Mouse (Mus musculus): ENCODE measurements around the gene Psma7. TPM values are rescaled to one million over a fixed set of nuclear protein-coding genes. Genes with fewer than 3 reads are reported as not detected.

Psma7 gene
- polyA plus RNA-seq (2016; fragmentation: Nextera tagmentation; extraction: Ambion mirVana): 794 and 830 TPM in 2 replicates

DNA sequence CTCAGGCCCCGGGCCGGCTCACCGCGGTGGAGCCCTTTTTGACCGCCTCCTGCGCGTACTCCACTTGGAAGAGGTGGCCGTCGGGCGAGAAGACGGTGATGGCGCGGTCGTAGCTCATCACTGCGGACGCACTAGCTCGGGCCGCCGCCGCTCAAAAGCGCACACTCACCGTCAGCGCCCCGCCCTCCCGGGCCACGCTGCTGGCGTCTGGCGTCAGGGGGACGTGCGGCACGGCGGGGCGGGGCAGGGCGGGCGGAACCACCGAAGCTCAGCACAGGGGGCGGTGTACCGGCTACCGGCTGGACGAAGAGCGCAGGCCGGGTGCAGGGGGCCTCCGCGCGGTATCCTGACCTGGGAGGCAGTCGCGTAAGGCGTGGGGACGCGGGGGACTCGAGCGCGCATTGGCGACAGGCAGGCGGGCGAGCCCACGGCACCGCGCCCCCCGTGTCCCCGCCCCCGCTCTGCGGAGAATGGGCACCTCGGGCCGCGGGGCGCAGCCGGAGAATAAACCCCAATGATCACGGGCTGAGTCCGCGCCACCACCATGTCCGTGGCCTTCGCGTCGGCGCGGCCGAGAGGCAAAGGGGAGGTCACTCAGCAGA, at the start of gene Psma7, which contains the start of gene Ss18l1:
TSS of gene Psma7 (minus strand) at position 178 of the 602 bp plus-strand sequence.
TSS of gene Ss18l1 (plus strand) at position 254 of the 602 bp plus-strand sequence.
- WGBS: under 1% methylated on average over 78 of the region's 78 CpGs
- peak within 1 kb of the TSS; percentile 97 for H3K27ac ChIP-seq
- peak; percentile 92 for DNase-seq (ENCODE audit: low spot score)
- peaks cover 49% of the 10 kb centered on the region for H3K4me1 ChIP-seq (replicated peaks)
- H3K27me3 ChIP-seq (ENCODE audit: insufficient read depth, poor library complexity, severe bottlenecking): no peaks in the 10 kb centered on the region
- H3K9me3 ChIP-seq: no peaks in the 10 kb centered on the region
- peak within 1 kb of the TSS; percentile 99 for H3K4me3 ChIP-seq
- peaks cover 43% of the 10 kb centered on the region for H3K36me3 ChIP-seq

GRCm38 (mm10) chr2:180090285-180090684, 48.1 kb upstream of the Psma7 start:
- no peak for DNase-seq (ENCODE audit: low spot score)
- no peak overlapping the region for H3K4me3 ChIP-seq
- peaks cover 14% of the 10 kb centered on the region for H3K36me3 ChIP-seq
- H3K9me3 ChIP-seq: no peaks in the 10 kb centered on the region
- H3K27ac ChIP-seq: no peak overlapping the region
- 70% methylated on average over 11 of the region's 11 CpGs for WGBS
- H3K27me3 ChIP-seq (ENCODE audit: insufficient read depth, poor library complexity, severe bottlenecking): no peaks in the 10 kb centered on the region
- peaks cover 18% of the 10 kb centered on the region; the same call in 1 of the 2 replicates for H3K4me1 ChIP-seq (replicated peaks)

DNA sequence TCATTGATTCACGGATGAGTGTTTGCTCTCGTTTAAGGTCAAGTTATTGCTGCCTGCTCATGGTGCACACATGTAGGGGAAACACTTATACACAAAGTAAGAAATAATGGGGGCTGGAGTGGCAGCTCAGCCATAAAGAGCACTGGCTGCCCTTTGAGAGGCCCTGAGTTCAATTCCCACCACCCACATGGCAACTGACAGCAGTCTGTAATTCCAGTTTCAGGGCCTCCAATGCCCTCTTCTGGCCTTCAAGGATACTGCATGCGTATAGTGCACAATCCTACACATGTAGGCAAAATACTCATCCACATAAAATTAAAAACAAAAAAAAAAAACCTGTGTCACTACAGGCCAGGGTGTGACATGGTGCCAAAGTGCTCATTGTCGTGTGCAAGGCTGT, 45.2 kb upstream of the Psma7 start:
- Histone ChIP-seq H3K9me3 (no peaks in the 10 kb centered on the region), H3K4me1 (replicated peaks) (peaks cover 17% of the 10 kb centered on the region; the same call in 1 of the 2 replicates), H3K27ac (no peak overlapping the region), H3K4me3 (no peak overlapping the region), H3K27me3 (ENCODE audit: insufficient read depth, poor library complexity, severe bottlenecking) (no peaks in the 10 kb centered on the region), H3K36me3 (peaks cover 35% of the 10 kb centered on the region)
- 95% methylated on average over 4 of the region's 4 CpGs for WGBS
- no peak for DNase-seq (ENCODE audit: low spot score)

DNA sequence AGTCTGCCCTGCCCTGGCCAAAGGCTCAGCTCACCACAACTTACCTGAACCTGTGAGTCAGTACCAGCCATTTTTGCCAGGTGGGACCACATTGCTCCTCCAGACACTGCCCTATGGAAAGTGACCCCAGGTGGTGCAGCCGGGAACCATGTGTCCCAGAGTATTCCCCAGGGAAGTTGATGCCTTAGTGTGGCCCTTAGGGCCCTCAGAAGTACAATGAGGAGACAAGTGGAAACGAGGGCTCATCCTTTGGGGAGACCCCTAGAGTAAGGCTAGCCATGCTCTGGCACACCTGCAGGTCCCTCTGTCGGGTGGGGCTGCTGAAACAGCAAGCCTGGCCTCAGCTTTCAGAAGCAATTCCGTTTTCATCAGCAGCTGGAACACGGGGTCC, 44.4 kb upstream of the Psma7 start:
- no peak overlapping the region for H3K27ac ChIP-seq
- H3K27me3 ChIP-seq (ENCODE audit: insufficient read depth, poor library complexity, severe bottlenecking): no peaks in the 10 kb centered on the region
- WGBS: 88% methylated on average over 5 of the region's 5 CpGs
- no peak for DNase-seq (ENCODE audit: low spot score)
- peaks cover 43% of the 10 kb centered on the region for H3K36me3 ChIP-seq
- peaks cover 17% of the 10 kb centered on the region; the same call in 1 of the 2 replicates for H3K4me1 ChIP-seq (replicated peaks)
- no peaks in the 10 kb centered on the region for H3K9me3 ChIP-seq
- no peak overlapping the region for H3K4me3 ChIP-seq

GRCm38 (mm10) chr2:180085926-180086636, 43.8 kb upstream of the Psma7 start:
- no peak overlapping the region for H3K4me3 ChIP-seq
- no peak overlapping the region for H3K27ac ChIP-seq
- DNase-seq (ENCODE audit: low spot score): no peak
- 83% methylated on average over 16 of the region's 16 CpGs for WGBS
- H3K27me3 ChIP-seq (ENCODE audit: insufficient read depth, poor library complexity, severe bottlenecking): no peaks in the 10 kb centered on the region
- peaks cover 49% of the 10 kb centered on the region for H3K36me3 ChIP-seq
- H3K4me1 ChIP-seq (replicated peaks): peaks cover 17% of the 10 kb centered on the region; the same call in 1 of the 2 replicates
- H3K9me3 ChIP-seq: no peaks in the 10 kb centered on the region

DNA sequence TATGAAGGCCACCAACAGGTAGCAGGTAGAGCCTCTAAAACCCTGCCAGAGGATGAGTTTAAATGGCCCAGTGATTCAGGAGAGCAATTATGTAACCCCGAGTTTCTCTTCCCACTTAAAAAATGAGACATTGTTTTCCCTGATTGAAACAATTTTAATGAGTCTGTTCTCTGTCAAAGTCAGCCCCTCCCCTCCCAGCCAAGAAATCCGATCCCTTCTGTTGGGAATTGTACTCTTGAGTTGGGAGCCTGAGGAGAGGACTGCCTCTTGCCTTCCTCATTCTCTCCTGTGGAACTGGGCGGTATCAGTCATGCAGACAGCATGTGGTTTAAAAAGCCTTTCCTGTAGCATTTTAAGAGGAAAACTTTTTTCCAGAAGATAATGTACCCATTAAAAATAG, 42.3 kb upstream of the Psma7 start:
- WGBS: 50% methylated on average over 3 of the region's 3 CpGs
- peaks cover 55% of the 10 kb centered on the region for H3K36me3 ChIP-seq

DNA sequence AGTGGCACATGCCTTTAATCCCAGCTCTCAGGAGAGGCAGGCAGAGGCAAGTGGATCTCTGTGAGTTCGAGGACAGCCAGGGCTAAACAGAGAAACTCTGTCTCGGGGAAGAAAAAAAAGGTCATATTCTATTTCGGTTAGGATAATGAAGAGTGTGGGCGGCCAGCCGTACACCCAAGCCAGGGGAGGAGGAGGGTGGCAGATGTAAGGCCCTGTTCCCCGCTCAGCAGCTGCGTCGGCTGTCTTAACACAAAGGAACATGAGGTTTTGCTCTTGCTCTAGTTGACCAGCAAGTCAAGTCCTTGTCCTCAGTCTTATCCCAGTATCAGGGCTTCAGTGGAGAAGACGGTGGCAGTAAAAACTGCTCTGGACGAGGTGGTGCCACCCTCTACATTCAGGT, 40.8 kb upstream of the Psma7 start:
- Histone ChIP-seq H3K9me3 (no peaks in the 10 kb centered on the region), H3K27me3 (ENCODE audit: insufficient read depth, poor library complexity, severe bottlenecking) (no peaks in the 10 kb centered on the region), H3K27ac (no peak overlapping the region), H3K36me3 (peaks cover 69% of the 10 kb centered on the region), H3K4me3 (no peak overlapping the region), H3K4me1 (replicated peaks) (0 out of 2 replicates have a peak, but pooled peaks cover 8% of the 10 kb centered on the region)
- 85% methylated on average over 10 of the region's 10 CpGs for WGBS
- no peak for DNase-seq (ENCODE audit: low spot score)

More for the DNA sequence above, 42.3 kb upstream of the Psma7 start:
- Histone ChIP-seq H3K4me1 (replicated peaks) (0 out of 2 replicates have a peak, but pooled peaks cover 8% of the 10 kb centered on the region), H3K4me3 (no peak overlapping the region), H3K9me3 (no peaks in the 10 kb centered on the region), H3K27ac (no peak overlapping the region), H3K27me3 (ENCODE audit: insufficient read depth, poor library complexity, severe bottlenecking) (no peaks in the 10 kb centered on the region)
- DNase-seq (ENCODE audit: low spot score): no peak

DNA sequence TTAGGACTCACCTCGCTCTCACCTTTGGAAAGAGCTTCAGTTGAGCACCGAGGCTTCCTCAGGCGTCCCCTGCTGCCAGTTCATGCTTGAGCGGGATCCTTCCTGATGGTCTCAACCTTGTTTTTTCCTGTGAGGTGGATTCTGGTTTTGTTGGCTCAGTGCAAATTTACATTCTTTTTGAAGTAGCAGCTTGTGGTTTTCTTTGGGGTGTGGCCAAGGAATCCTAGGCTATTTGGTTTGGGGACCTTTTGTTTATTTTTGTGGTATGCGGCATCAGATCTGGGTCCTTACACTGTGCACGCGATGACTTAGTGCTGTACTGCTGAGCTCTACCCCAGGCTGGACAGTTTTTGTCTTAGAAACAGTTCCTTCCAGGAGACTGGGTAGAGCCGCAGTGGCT, 38.4 kb upstream of the Psma7 start:
- Histone ChIP-seq H3K27me3 (ENCODE audit: insufficient read depth, poor library complexity, severe bottlenecking) (no peaks in the 10 kb centered on the region), H3K4me1 (replicated peaks) (no peaks in the 10 kb centered on the region), H3K27ac (no peak overlapping the region), H3K36me3 (peaks cover 70% of the 10 kb centered on the region), H3K4me3 (no peak overlapping the region), H3K9me3 (no peaks in the 10 kb centered on the region)
- WGBS: 93% methylated on average over 8 of the region's 8 CpGs
- DNase-seq (ENCODE audit: low spot score): no peak

GRCm38 (mm10) chr2:180077622-180078021, 35.4 kb upstream of the Psma7 start:
- H3K4me1 ChIP-seq (replicated peaks): no peaks in the 10 kb centered on the region
- peaks cover 59% of the 10 kb centered on the region for H3K36me3 ChIP-seq
- no peaks in the 10 kb centered on the region for H3K9me3 ChIP-seq
- DNase-seq (ENCODE audit: low spot score): no peak
- H3K27ac ChIP-seq: no peak overlapping the region
- WGBS: 71% methylated on average over 3 of the region's 3 CpGs
- no peaks in the 10 kb centered on the region for H3K27me3 ChIP-seq (ENCODE audit: insufficient read depth, poor library complexity, severe bottlenecking)
- H3K4me3 ChIP-seq: no peak overlapping the region

- peaks cover 16% of the 10 kb centered on the region for H3K4me1 ChIP-seq (replicated peaks)
- H3K27ac ChIP-seq: no peak overlapping the region
- H3K36me3 ChIP-seq: peaks cover 36% of the 10 kb centered on the region
- DNase-seq (ENCODE audit: low spot score): no peak
- no peaks in the 10 kb centered on the region for H3K9me3 ChIP-seq
- no peak overlapping the region for H3K4me3 ChIP-seq
- no peaks in the 10 kb centered on the region for H3K27me3 ChIP-seq (ENCODE audit: insufficient read depth, poor library complexity, severe bottlenecking)
- WGBS: 90% methylated on average over 7 of the region's 7 CpGs
Measured at GRCm38 (mm10) chr2:180072886-180073285, 30.7 kb upstream of the Psma7 start.

- Histone ChIP-seq H3K36me3 (peaks cover 36% of the 10 kb centered on the region), H3K27me3 (ENCODE audit: insufficient read depth, poor library complexity, severe bottlenecking) (no peaks in the 10 kb centered on the region), H3K4me3 (no peak overlapping the region), H3K27ac (no peak overlapping the region), H3K4me1 (replicated peaks) (peaks cover 16% of the 10 kb centered on the region), H3K9me3 (no peaks in the 10 kb centered on the region)
- 82% methylated on average over 2 of the region's 2 CpGs for WGBS
- DNase-seq (ENCODE audit: low spot score): no peak
Measured at GRCm38 (mm10) chr2:180071671-180072070, 29.4 kb upstream of the Psma7 start.

GRCm38 (mm10) chr2:180070481-180071453, 28.5 kb upstream of the Psma7 start, which contains the start of gene Mtg2:
TSS of gene Mtg2 (plus strand) at chr2:180070588.
- H3K9me3 ChIP-seq: no peaks in the 10 kb centered on the region
- peak; percentile 94 for DNase-seq (ENCODE audit: low spot score)
- H3K36me3 ChIP-seq: peaks cover 38% of the 10 kb centered on the region
- no peaks in the 10 kb centered on the region for H3K27me3 ChIP-seq (ENCODE audit: insufficient read depth, poor library complexity, severe bottlenecking)
- H3K4me1 ChIP-seq (replicated peaks): peaks cover 16% of the 10 kb centered on the region
- H3K27ac ChIP-seq: peak within 1 kb of the TSS; percentile 92
- peak within 1 kb of the TSS; percentile 80 for H3K4me3 ChIP-seq
- 6% methylated on average over 58 of the region's 58 CpGs for WGBS

All from hindbrain, embryonic 10.5 days (tissue).